Mouse (Mus musculus): ENCODE measurements around the gene Mapkapk5.

DNA sequence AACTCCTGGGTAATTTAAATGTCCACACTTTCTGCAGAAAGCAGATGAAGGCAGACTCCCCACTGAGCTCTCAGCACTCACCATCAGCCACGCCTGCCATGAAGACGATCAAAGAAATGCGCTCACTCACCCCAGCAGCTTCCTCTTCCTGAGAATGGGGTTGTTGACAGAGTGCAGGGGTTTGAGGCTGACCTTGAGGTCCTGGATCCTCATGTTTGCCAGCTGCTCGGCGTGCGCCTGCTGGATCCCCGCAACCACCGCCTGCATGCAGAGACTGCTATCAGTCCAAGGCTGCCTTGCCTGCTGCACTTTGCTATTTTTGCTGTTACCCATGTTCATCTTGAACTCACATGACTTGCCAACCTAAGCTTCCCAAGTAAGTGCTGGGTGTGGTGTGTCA lies 18.7 kb downstream of the Mapkapk5 start:
- TF ChIP-seq CTCF (IDR thresholded peaks at IDR 0.05; ENCODE audit: low read depth, low read length) (no peak), GATA1 (IDR thresholded peaks at IDR 0.05; ENCODE audit: borderline replicate concordance, low read length) (no peak), TAL1 (conservative IDR thresholded peaks at IDR 0.05; ENCODE audit: low read depth, low read length) (no peak), GATA2 (IDR thresholded peaks at IDR 0.05; ENCODE audit: borderline replicate concordance, low read depth, low read length) (no peak), POLR2AphosphoS5 (IDR thresholded peaks at IDR 0.05; ENCODE audit: insufficient replicate concordance, low read depth, low read length) (no peak)
